Mouse (Mus musculus) CD4-positive naive resting alpha-beta T cell, adult 57 days (primary cell): ENCODE measurements around the gene Prok1. TPM values are rescaled to one million over a fixed set of nuclear protein-coding genes. Genes with fewer than 3 reads are reported as not detected.

Experiments used
- total RNA-seq: library from RNA; stranded (reverse); gene quantifications from one replicate; pipeline ENCODE4 v1.2.4, GENCODE M21; 2023

The Prok1 gene
- not detected for total RNA-seq

GRCm38 (mm10) chr3:107239607-107240006 lies at the start of gene Prok1:
Prok1 (minus strand) TSS chr3:107239707.

GRCm38 (mm10) chr3:107278479-107279269 lies 39.2 kb upstream of the Prok1 start, which contains the start of gene Lamtor5:
Lamtor5 (plus strand) TSS chr3:107278858.

GRCm38 (mm10) chr3:107230527-107230926 lies 9.0 kb downstream of the Prok1 start, which contains the start of gene A630076J17Rik:
A630076J17Rik (plus strand) TSS chr3:107230614.

GRCm38 (mm10) chr3:107221608-107222007 lies 17.9 kb downstream of the Prok1 start, which contains the start of gene Cym:
Cym (minus strand) TSS chr3:107221732.

Other genes with a start within 250 kb of the Prok1 start
- 50.2 TPM for gene Kcna3, start 203.5 kb downstream of the Prok1 start, total RNA-seq
- 2.7 TPM for gene Kcna2, start 138.6 kb downstream of the Prok1 start, total RNA-seq
- gene Kcna10, start 56.7 kb downstream of the Prok1 start, total RNA-seq, result not detected
- gene Cym, start 18.0 kb downstream of the Prok1 start, total RNA-seq, result 0.80 TPM
- gene A630076J17Rik, start 9.1 kb downstream of the Prok1 start, total RNA-seq, result not detected
- gene Lamtor5, start 39.2 kb upstream of the Prok1 start, total RNA-seq, result 37.0 TPM
- 0.53 TPM for gene Slc16a4, start 51.5 kb upstream of the Prok1 start, total RNA-seq
- gene Rbm15, start 94.0 kb upstream of the Prok1 start, total RNA-seq, result 48.5 TPM
- not detected for gene Kcnc4, start 219.8 kb upstream of the Prok1 start, total RNA-seq